Mouse (Mus musculus): Measurements from ENCODE around the gene Cby3. TPM values are rescaled to one million over a fixed set of nuclear protein-coding genes. Genes with fewer than 3 reads are reported as not detected.

Cby3 gene
- polyA plus RNA-seq, 1 experiment from 2014 or later: not detected

GRCm38 (mm10) chr11:50365322-50365721 is 11.1 kb downstream of the Cby3 start:
- H3K27me3 ChIP-seq: peaks cover 10% of the 10 kb centered on the region; the same call in 1 of the 2 replicates
- H3K4me3 ChIP-seq (replicated peaks): no peak overlapping the region
- no peak overlapping the region for H3K4me2 ChIP-seq
- H3K36me3 ChIP-seq (replicated peaks): no peaks in the 10 kb centered on the region
- no peak for ATAC-seq (ENCODE audit: insufficient read depth)
- H3K4me1 ChIP-seq (replicated peaks): peaks cover 4% of the 10 kb centered on the region; the same call in 1 of the 2 replicates
- H3K27ac ChIP-seq (replicated peaks): no peak overlapping the region
- no peak overlapping the region for H3K9ac ChIP-seq
- H3K9me3 ChIP-seq (replicated peaks): no peaks in the 10 kb centered on the region

- Histone ChIP-seq H3K9me3 (replicated peaks) (no peaks in the 10 kb centered on the region), H3K4me1 (replicated peaks) (peaks cover 21% of the 10 kb centered on the region), H3K36me3 (replicated peaks) (no peaks in the 10 kb centered on the region), H3K27me3 (no peaks in the 10 kb centered on the region), H3K27ac (replicated peaks) (no peak overlapping the region), H3K4me3 (replicated peaks) (no peak overlapping the region), H3K4me2 (no peak overlapping the region), H3K9ac (no peak overlapping the region)
- ATAC-seq (ENCODE audit: insufficient read depth): no peak
- WGBS (ENCODE audit: insufficient replicate concordance): 77% methylated on average over 9 of the region's 9 CpGs
These were observed 13.3 kb downstream of the Cby3 start for GRCm38 (mm10) chr11:50367531-50367930.

GRCm38 (mm10) chr11:50369360-50369911 is 15.2 kb downstream of the Cby3 start:
- no peak overlapping the region for H3K4me3 ChIP-seq (replicated peaks)
- no peak overlapping the region for H3K27ac ChIP-seq (replicated peaks)
- peaks cover 21% of the 10 kb centered on the region for H3K4me1 ChIP-seq (replicated peaks)
- no peak for ATAC-seq (ENCODE audit: insufficient read depth)
- no peaks in the 10 kb centered on the region for H3K9me3 ChIP-seq (replicated peaks)
- H3K9ac ChIP-seq: no peak overlapping the region
- no peak overlapping the region for H3K4me2 ChIP-seq
- H3K36me3 ChIP-seq (replicated peaks): no peaks in the 10 kb centered on the region
- WGBS (ENCODE audit: insufficient replicate concordance): 65% methylated on average over 5 of the region's 5 CpGs
- no peaks in the 10 kb centered on the region for H3K27me3 ChIP-seq

GRCm38 (mm10) chr11:50370969-50371368 is 16.7 kb downstream of the Cby3 start:
- H3K4me2 ChIP-seq: peak overlapping the region; percentile 80
- H3K27me3 ChIP-seq: no peaks in the 10 kb centered on the region
- no peaks in the 10 kb centered on the region for H3K36me3 ChIP-seq (replicated peaks)
- ATAC-seq (ENCODE audit: insufficient read depth): no peak
- no peak overlapping the region for H3K27ac ChIP-seq (replicated peaks)
- peak overlapping the region; percentile 49; the same call in 1 of the 2 replicates for H3K4me3 ChIP-seq (replicated peaks)
- H3K9me3 ChIP-seq (replicated peaks): no peaks in the 10 kb centered on the region
- H3K9ac ChIP-seq: peak overlapping the region; percentile 59; the same call in 1 of the 2 replicates
- 58% methylated on average over 4 of the region's 4 CpGs for WGBS (ENCODE audit: insufficient replicate concordance)
- peaks cover 21% of the 10 kb centered on the region for H3K4me1 ChIP-seq (replicated peaks)

- no peak for ATAC-seq (ENCODE audit: insufficient read depth)
- Histone ChIP-seq H3K36me3 (replicated peaks) (no peaks in the 10 kb centered on the region), H3K9me3 (replicated peaks) (no peaks in the 10 kb centered on the region), H3K4me3 (replicated peaks) (peak overlapping the region; percentile 49), H3K9ac (peak overlapping the region; percentile 59), H3K4me2 (peak overlapping the region; percentile 80), H3K27ac (replicated peaks) (no peak overlapping the region), H3K27me3 (no peaks in the 10 kb centered on the region), H3K4me1 (replicated peaks) (peaks cover 26% of the 10 kb centered on the region)
- 4% methylated on average over 18 of the region's 18 CpGs for WGBS (ENCODE audit: insufficient replicate concordance)
These were observed 17.2 kb downstream of the Cby3 start for GRCm38 (mm10) chr11:50371399-50371841.

- Histone ChIP-seq H3K9ac (peak overlapping the region; percentile 59; the same call in 1 of the 2 replicates), H3K4me2 (peak overlapping the region; percentile 80), H3K27ac (replicated peaks) (no peak overlapping the region), H3K4me3 (replicated peaks) (no peak overlapping the region), H3K27me3 (no peaks in the 10 kb centered on the region), H3K9me3 (replicated peaks) (no peaks in the 10 kb centered on the region), H3K36me3 (replicated peaks) (no peaks in the 10 kb centered on the region), H3K4me1 (replicated peaks) (peaks cover 30% of the 10 kb centered on the region)
- no peak for ATAC-seq (ENCODE audit: insufficient read depth)
- 78% methylated on average over 1 of the region's 1 CpGs for WGBS (ENCODE audit: insufficient replicate concordance)
These were observed 17.6 kb downstream of the Cby3 start for GRCm38 (mm10) chr11:50371911-50372310.

- Histone ChIP-seq H3K27ac (replicated peaks) (no peak overlapping the region), H3K36me3 (replicated peaks) (no peaks in the 10 kb centered on the region), H3K4me1 (replicated peaks) (peaks cover 30% of the 10 kb centered on the region), H3K9ac (no peak overlapping the region), H3K27me3 (no peaks in the 10 kb centered on the region), H3K4me2 (no peak overlapping the region), H3K4me3 (replicated peaks) (no peak overlapping the region), H3K9me3 (replicated peaks) (no peaks in the 10 kb centered on the region)
- no peak for ATAC-seq (ENCODE audit: insufficient read depth)
These were observed 18.8 kb downstream of the Cby3 start for GRCm38 (mm10) chr11:50373086-50373485.

GRCm38 (mm10) chr11:50373621-50374020 is 19.4 kb downstream of the Cby3 start:
- H3K4me1 ChIP-seq (replicated peaks): peaks cover 31% of the 10 kb centered on the region
- no peak overlapping the region for H3K4me3 ChIP-seq (replicated peaks)
- no peaks in the 10 kb centered on the region for H3K36me3 ChIP-seq (replicated peaks)
- H3K4me2 ChIP-seq: no peak overlapping the region
- ATAC-seq (ENCODE audit: insufficient read depth): no peak
- H3K27me3 ChIP-seq: no peaks in the 10 kb centered on the region
- H3K9ac ChIP-seq: no peak overlapping the region
- 84% methylated on average over 1 of the region's 1 CpGs for WGBS (ENCODE audit: insufficient replicate concordance)
- H3K9me3 ChIP-seq (replicated peaks): no peaks in the 10 kb centered on the region
- no peak overlapping the region for H3K27ac ChIP-seq (replicated peaks)

GRCm38 (mm10) chr11:50374286-50375015 is 20.2 kb downstream of the Cby3 start:
- no peak overlapping the region for H3K9ac ChIP-seq
- H3K36me3 ChIP-seq (replicated peaks): peaks cover 6% of the 10 kb centered on the region
- H3K9me3 ChIP-seq (replicated peaks): no peaks in the 10 kb centered on the region
- 78% methylated on average over 13 of the region's 13 CpGs for WGBS (ENCODE audit: insufficient replicate concordance)
- no peak overlapping the region for H3K27ac ChIP-seq (replicated peaks)
- no peak overlapping the region for H3K4me3 ChIP-seq (replicated peaks)
- H3K4me1 ChIP-seq (replicated peaks): peaks cover 38% of the 10 kb centered on the region
- H3K27me3 ChIP-seq: no peaks in the 10 kb centered on the region
- no peak overlapping the region for H3K4me2 ChIP-seq
- ATAC-seq (ENCODE audit: insufficient read depth): no peak

- H3K36me3 ChIP-seq (replicated peaks): peaks cover 11% of the 10 kb centered on the region
- no peak overlapping the region for H3K4me2 ChIP-seq
- no peak overlapping the region for H3K4me3 ChIP-seq (replicated peaks)
- 72% methylated on average over 5 of the region's 5 CpGs for WGBS (ENCODE audit: insufficient replicate concordance)
- no peak overlapping the region for H3K9ac ChIP-seq
- H3K9me3 ChIP-seq (replicated peaks): no peaks in the 10 kb centered on the region
- H3K27ac ChIP-seq (replicated peaks): no peak overlapping the region
- ATAC-seq (ENCODE audit: insufficient read depth): no peak
- H3K27me3 ChIP-seq: no peaks in the 10 kb centered on the region
- peaks cover 41% of the 10 kb centered on the region for H3K4me1 ChIP-seq (replicated peaks)
These were observed 21.2 kb downstream of the Cby3 start for GRCm38 (mm10) chr11:50375421-50375820.

GRCm38 (mm10) chr11:50376156-50376790 is 22.0 kb downstream of the Cby3 start:
- Histone ChIP-seq H3K4me1 (replicated peaks) (peaks cover 35% of the 10 kb centered on the region), H3K4me2 (peak overlapping the region; percentile 87), H3K9ac (peak overlapping the region; percentile 73), H3K4me3 (replicated peaks) (peak overlapping the region; percentile 99), H3K9me3 (replicated peaks) (no peaks in the 10 kb centered on the region), H3K27me3 (no peaks in the 10 kb centered on the region), H3K36me3 (replicated peaks) (peaks cover 12% of the 10 kb centered on the region), H3K27ac (replicated peaks) (peak overlapping the region; percentile 100)
- 34% methylated on average over 10 of the region's 10 CpGs for WGBS (ENCODE audit: insufficient replicate concordance)
- ATAC-seq (ENCODE audit: insufficient read depth): no peak
